In the genomic region with DNA sequence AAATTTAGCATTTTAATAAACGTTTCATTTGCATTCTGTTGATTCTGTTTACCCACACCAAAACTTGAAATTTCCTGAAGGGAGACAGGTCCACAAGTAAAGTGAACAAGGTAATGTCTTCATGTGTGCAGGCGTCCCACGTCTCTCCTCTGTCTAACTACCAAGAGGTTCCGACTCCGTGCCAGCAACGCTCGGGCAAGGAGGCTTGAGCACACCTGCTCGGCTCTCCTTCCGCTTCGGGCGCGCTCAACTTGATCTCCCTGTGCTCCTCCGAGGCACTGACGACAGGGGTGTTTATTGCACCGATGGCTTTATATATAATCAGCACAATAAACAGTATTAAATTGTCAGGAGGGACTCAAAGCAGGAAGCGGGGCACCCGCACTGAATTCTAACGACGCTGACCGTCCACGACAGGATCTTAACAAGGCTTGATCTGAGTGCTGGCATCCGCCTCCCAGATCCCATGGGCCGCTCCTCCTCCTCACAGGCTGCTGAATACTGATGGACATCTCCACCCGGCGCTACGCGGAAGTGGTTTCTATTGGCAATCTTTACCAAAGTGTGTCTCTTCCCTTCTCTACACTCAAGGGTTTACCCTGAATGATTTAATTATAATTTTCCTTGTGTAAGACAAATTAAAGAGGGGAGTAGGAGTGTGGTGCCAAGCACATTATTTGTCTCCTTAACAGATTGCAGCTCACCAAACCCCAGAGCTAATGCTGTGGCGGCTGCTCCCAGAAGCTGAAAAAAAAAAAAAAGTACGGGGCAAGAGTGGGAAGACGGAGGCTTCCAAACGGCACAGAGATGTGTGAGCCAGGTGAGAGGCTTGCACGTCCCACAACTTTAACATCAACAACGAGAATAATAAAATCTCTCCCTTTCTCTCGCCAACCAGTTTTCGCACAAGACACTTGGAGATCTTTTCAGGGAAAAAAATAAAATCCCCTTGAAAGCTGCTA, we compare ENCODE assay signal across 9 mouse cellular contexts.
DNase-seq lines count a peak whose midpoint lies in the region; ATAC-seq and TF ChIP-seq lines count a peak whose summit lies in the region.
"Had no signal": no experiment of that assay in that cellular context is flagged by ENCODE, and none has a peak within 500 bp of the region (broad histone marks: within the 10 kb centered on the region; RNA-seq: fewer than 3 reads in every experiment).

No protein-coding gene starts in this region.

- H3K27ac ChIP-seq in cortical plate, adult 2 months (ENCODE audit: insufficient read depth, low read length): no peak overlapping the region
- H3K27ac ChIP-seq in hindbrain, embryonic 16.5 days (ENCODE audit: low read depth, low read length): no peak overlapping the region

- H3K27me3 ChIP-seq in hindbrain, embryonic 16.5 days (replicated peaks; ENCODE audit: control insufficient read depth, insufficient read depth, low read length): peaks cover 4% of the 10 kb centered on the region; the same call in 1 of the 2 replicates
- H3K27me3 ChIP-seq: Patski had no signal

- peak overlapping the region; percentile 39; the same call in 1 of the 2 replicates for H3K9ac ChIP-seq in hindbrain, embryonic 16.5 days (ENCODE audit: low read depth, low read length)

- no peaks in the 10 kb centered on the region for H3K36me3 ChIP-seq in hindbrain, embryonic 16.5 days (ENCODE audit: control insufficient read depth, insufficient read depth, low read length)

- peak; percentile 47 for DNase-seq in layer of hippocampus, adult 9-11 months
- no peak for DNase-seq in layer of hippocampus, postnatal 25 days (ENCODE audit: extremely low spot score in 1 of 2, low spot score in 1 of 2)
- DNase-seq in right cerebral cortex, adult 2 months (ENCODE audit: low spot score in 2 of 2): peak; percentile 51 to 64
- DNase-seq in spleen, postnatal 10 days (ENCODE audit: low spot score in 2 of 2): no peak
- no peak for DNase-seq in kidney, adult 9 months
- DNase-seq: heart, postnatal 14 days had no signal

- peak overlapping the region; percentile 51 for H3K4me2 ChIP-seq in hindbrain, embryonic 16.5 days (ENCODE audit: low read length)

- TF ChIP-seq POLR2A in cortical plate, adult 2 months (IDR thresholded peaks at IDR 0.05; ENCODE audit: extremely low read depth, insufficient read depth, low read length): no peak

- 47% methylated on average over 35 of the region's 35 CpGs for WGBS in hindbrain, embryonic 16.5 days

- no peak for TF ChIP-seq CTCF in cortical plate, adult 2 months (IDR thresholded peaks at IDR 0.05; ENCODE audit: extremely low read depth, insufficient read depth, low read length)

- peak overlapping the region; percentile 17 for H3K4me3 ChIP-seq in cortical plate, adult 2 months (ENCODE audit: insufficient read depth, low read length)
- peak overlapping the region; percentile 31 for H3K4me3 ChIP-seq in hindbrain, embryonic 16.5 days (ENCODE audit: low read length)

- H3K9me3 ChIP-seq in hindbrain, embryonic 16.5 days (ENCODE audit: control insufficient read depth, low read length): no peaks in the 10 kb centered on the region

- peak; percentile 55; the same call in 1 of the 2 replicates for ATAC-seq in hindbrain, embryonic 16.5 days
- ATAC-seq: Patski had no signal

- peaks cover 8% of the 10 kb centered on the region for H3K4me1 ChIP-seq in cortical plate, adult 2 months (ENCODE audit: control insufficient read depth, insufficient read depth, low read length)
- peaks cover 13% of the 10 kb centered on the region for H3K4me1 ChIP-seq in hindbrain, embryonic 16.5 days (ENCODE audit: control insufficient read depth, insufficient read depth, low read depth, low read length)

Comparison
In these comparisons a context has a peak if more than half of its experiments do, and no peak if none do; other contexts are left out.
1. DNase-seq: peak in layer of hippocampus, adult 9-11 months (single experiment) and right cerebral cortex, adult 2 months (2 of 2); none in layer of hippocampus, postnatal 25 days (0 of 2), spleen, postnatal 10 days (0 of 2) and kidney, adult 9 months (single experiment).